In genomic region chr3:96219661-96220130, GRCm38 (mm10) we compare ENCODE assay signal across 8 mouse cellular contexts. TPM values are rescaled to one million over a fixed set of nuclear protein-coding genes. Genes with fewer than 3 reads are reported as not detected.
A peak's percentile ranks its signal among the peaks of the same experiment; 100 is the strongest.
DNase-seq lines count a peak whose midpoint lies in the region; ATAC-seq lines count a peak whose summit lies in the region.

Gene Bola1, minus strand, starts transcription at chr3:96219709.
Gene Hist2h2ab, plus strand, starts transcription at chr3:96219865.

- H3K9ac ChIP-seq in intestine, embryonic 14.5 days (ENCODE audit: low read length) = peak within 1 kb of the TSS; percentile 97

- peaks cover 12% of the 10 kb centered on the region; the same call in 1 of the 2 replicates for H3K4me1 ChIP-seq in intestine, embryonic 14.5 days (replicated peaks; ENCODE audit: control insufficient read depth, insufficient read depth, low read length)

- intact Hi-C loops in left cerebral cortex, postnatal 10 days (cut with DNase I) = loop anchor here (10.0 kb wide), 1 partner anchor 255 kb away; no protein-coding TSS in a partner anchor

- H3K4me3 ChIP-seq in intestine, embryonic 14.5 days (ENCODE audit: low read depth, low read length) = peak within 1 kb of the TSS; percentile 69

- no peaks in the 10 kb centered on the region for H3K36me3 ChIP-seq in intestine, embryonic 14.5 days (ENCODE audit: control insufficient read depth, insufficient read depth, low read length)

- no peaks in the 10 kb centered on the region for H3K9me3 ChIP-seq in intestine, embryonic 14.5 days (ENCODE audit: control insufficient read depth, low read length)

- peak within 1 kb of the TSS; percentile 59 for H3K4me2 ChIP-seq in intestine, embryonic 14.5 days (ENCODE audit: low read length)

- ATAC-seq in intestine, embryonic 14.5 days (replicated peaks; ENCODE audit: low FRiP score, low TSS enrichment, low read depth) = peak; percentile 88
- peak; percentile 54 for ATAC-seq in megakaryocyte progenitor cell, adult 5-6 weeks (replicated peaks; ENCODE audit: poor library complexity)

- under 1% methylated on average over 37 of the region's 37 CpGs for WGBS in intestine, embryonic 14.5 days

- H3K27me3 ChIP-seq in intestine, embryonic 14.5 days (replicated peaks; ENCODE audit: control insufficient read depth, insufficient read depth, low read length) = no peaks in the 10 kb centered on the region

- DNase-seq in adrenal gland, adult 2 months = peak; percentile 87
- peak; percentile 88 for DNase-seq in embryo, embryonic 11 days
- DNase-seq in gastrocnemius, postnatal 25 days = peak; percentile 73
- DNase-seq in intestine, embryonic 14.5 days (ENCODE audit: low spot score) = no peak
- DNase-seq in left cerebral cortex, postnatal 10 days (ENCODE audit: extremely low spot score in 1 of 2, low spot score in 2 of 2) = peak; percentile 74 to 89
- peak; percentile 85 for DNase-seq in right cerebral cortex, postnatal 25 days
- DNase-seq in urinary bladder, postnatal 36 days (ENCODE audit: low spot score in 2 of 2) = peak; percentile 65 to 67

- peak within 1 kb of the TSS; percentile 98 for H3K27ac ChIP-seq in intestine, embryonic 14.5 days (ENCODE audit: low read depth)

RNA-seq across cellular contexts. Expression of gene Bola1, which starts in this region (rescaled TPM):
- total RNA-seq in adrenal gland, adult 2 months (2021) = 10 to 100 TPM; 29.6 to 38.9 TPM
- polyA plus RNA-seq in adrenal gland, adult 2 months (2012; rRNA removed) = 95.5 and 96.5 TPM in 2 replicates
- total RNA-seq in gastrocnemius, postnatal 25 days (2021) = 10 to 100 TPM; 22.4 to 28.2 TPM
- polyA plus RNA-seq in intestine, embryonic 14.5 days (2014; fragmentation: Nextera tagmentation; extraction: Ambion mirVana) = 74.2 and 79.5 TPM in 2 replicates
- 10 to 100 TPM; 19.3 to 22.2 TPM for total RNA-seq in left cerebral cortex, postnatal 10 days (2021)
- total RNA-seq in megakaryocyte progenitor cell, adult 5-6 weeks (2015) = 29.1 and 34.3 TPM in 2 replicates
- total RNA-seq in megakaryocyte progenitor cell, adult 5-6 weeks (2017) = 42.9 and 50.4 TPM in 2 replicates

RNA-seq across cellular contexts. Expression of gene Hist2h2ab, which starts in this region (rescaled TPM):
- 1 to 10 TPM; 3.1 to 8.3 TPM for total RNA-seq in adrenal gland, adult 2 months (2021)
- polyA plus RNA-seq in adrenal gland, adult 2 months (2012; rRNA removed) = 0.93 and 4.7 TPM in 2 replicates
- 1 to 10 TPM; 1.7 TPM for total RNA-seq in gastrocnemius, postnatal 25 days (2021)
- 0.74 and 1.3 TPM in 2 replicates for polyA plus RNA-seq in intestine, embryonic 14.5 days (2014; fragmentation: Nextera tagmentation; extraction: Ambion mirVana)
- total RNA-seq in left cerebral cortex, postnatal 10 days (2021) = 10 to 100 TPM; 13.8 to 16.7 TPM
- total RNA-seq in megakaryocyte progenitor cell, adult 5-6 weeks (2015) = 5.7 and 9.1 TPM in 2 replicates
- 113 and 300 TPM in 2 replicates for total RNA-seq in megakaryocyte progenitor cell, adult 5-6 weeks (2017)
